Mouse (Mus musculus) liver, embryonic 18 days (tissue): ENCODE data around the gene Hist1h4b. TPM values are rescaled to one million over a fixed set of nuclear protein-coding genes. Genes with fewer than 3 reads are reported as not detected.

Source experiments
- polyA plus RNA-seq: library from polyadenylated mRNA; depleted of rRNA; stranded (reverse); fragments of >200 nt; gene quantifications from 2 replicates; pipeline ENCODE4 v1.2.3, GENCODE M21; 2012; rRNA removed

Hist1h4b gene
- 7.3 and 11.1 TPM in 2 replicates for polyA plus RNA-seq

DNA sequence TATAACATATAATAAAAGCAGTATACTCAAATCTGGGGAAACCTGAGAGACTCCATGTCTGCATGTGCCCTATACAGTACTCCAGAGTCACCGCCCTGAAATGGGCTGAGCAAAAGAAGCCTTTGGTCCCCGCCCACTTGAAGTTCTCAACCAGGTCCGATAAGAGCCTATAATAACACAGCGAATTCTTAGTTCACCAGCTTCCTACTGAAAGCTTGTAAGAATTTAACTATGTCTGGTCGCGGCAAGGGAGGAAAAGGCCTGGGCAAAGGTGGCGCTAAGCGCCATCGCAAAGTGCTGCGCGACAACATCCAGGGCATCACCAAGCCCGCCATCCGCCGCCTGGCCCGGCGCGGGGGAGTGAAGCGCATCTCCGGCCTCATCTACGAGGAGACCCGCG, at the start of gene Hist1h4b:
Hist1h4b (plus strand) TSS at position 224 of the 400 bp plus-strand sequence.

GRCm38 (mm10) chr13:23710374-23711089, 46.3 kb upstream of the Hist1h4b start, which contains the start of gene Hfe:
Gene Hfe, minus strand, starts transcription at chr13:23710854.

DNA sequence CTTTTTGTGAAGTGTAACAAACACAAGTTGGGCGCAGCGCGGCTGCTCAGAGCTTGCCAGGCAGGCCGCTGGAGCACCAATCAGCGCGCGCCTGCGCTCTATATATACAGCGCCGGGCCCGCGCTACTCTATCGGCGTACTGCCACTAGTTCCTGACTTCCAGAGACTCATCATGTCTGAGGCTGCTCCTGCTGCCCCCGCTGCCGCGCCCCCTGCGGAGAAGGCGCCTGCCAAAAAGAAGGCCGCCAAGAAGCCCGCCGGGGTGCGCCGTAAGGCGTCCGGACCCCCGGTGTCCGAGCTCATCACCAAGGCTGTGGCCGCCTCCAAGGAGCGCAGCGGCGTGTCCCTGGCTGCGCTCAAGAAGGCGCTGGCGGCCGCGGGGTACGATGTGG, 18.1 kb upstream of the Hist1h4b start, which contains the start of gene Hist1h1c:
Hist1h1c (plus strand) TSS at position 132 of the 392 bp plus-strand sequence.

DNA sequence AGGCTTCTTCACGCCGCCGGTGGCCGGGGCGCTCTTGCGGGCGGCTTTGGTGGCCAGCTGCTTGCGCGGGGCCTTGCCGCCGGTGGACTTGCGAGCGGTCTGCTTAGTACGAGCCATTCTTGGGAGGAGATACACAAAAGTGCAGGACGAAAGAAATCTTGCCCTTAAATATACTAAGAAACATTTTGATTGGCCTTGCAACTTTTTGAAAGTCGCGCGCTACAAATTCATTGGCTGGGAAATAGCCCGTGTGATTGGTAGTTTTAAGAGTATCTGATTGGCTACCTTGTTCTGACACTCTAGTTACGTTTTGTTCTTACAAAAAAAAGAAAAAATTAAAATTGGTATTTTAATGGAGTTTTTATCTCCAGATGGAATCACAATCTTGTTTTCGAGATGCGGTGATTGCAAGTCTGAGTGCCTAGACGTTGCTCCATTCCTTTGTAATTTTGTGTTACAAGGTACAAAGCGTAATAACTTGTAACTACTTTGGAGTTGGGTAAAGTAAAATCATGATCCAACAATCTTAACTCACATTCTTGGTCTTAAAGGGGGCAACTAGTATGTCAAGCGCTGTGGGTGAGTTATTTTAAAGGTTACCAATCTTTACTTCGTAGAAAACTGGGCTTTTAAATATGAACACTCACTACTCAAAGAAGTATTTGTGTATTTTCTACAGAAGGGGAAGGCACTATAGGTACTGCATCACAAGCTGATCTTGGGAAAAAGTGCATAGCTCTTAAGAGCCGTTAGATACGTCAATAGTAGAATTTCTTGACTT, 11.2 kb upstream of the Hist1h4b start, which contains the start of gene Hist1h3c:
Hist1h3c (minus strand) TSS at position 222 of the 781 bp plus-strand sequence.

GRCm38 (mm10) chr13:23746201-23747080, 10.4 kb upstream of the Hist1h4b start, which contains the start of gene Hist1h2bb:
Gene Hist1h2bb, plus strand, starts transcription at chr13:23746734.

GRCm38 (mm10) chr13:23750839-23751477, 5.9 kb upstream of the Hist1h4b start, which contains the start of gene Hist1h2ab:
Gene Hist1h2ab, plus strand, starts transcription at chr13:23751126.

GRCm38 (mm10) chr13:23752067-23752741, 4.6 kb upstream of the Hist1h4b start, which contains the start of gene Hist1h3b:
Gene Hist1h3b, plus strand, starts transcription at chr13:23752267.

DNA sequence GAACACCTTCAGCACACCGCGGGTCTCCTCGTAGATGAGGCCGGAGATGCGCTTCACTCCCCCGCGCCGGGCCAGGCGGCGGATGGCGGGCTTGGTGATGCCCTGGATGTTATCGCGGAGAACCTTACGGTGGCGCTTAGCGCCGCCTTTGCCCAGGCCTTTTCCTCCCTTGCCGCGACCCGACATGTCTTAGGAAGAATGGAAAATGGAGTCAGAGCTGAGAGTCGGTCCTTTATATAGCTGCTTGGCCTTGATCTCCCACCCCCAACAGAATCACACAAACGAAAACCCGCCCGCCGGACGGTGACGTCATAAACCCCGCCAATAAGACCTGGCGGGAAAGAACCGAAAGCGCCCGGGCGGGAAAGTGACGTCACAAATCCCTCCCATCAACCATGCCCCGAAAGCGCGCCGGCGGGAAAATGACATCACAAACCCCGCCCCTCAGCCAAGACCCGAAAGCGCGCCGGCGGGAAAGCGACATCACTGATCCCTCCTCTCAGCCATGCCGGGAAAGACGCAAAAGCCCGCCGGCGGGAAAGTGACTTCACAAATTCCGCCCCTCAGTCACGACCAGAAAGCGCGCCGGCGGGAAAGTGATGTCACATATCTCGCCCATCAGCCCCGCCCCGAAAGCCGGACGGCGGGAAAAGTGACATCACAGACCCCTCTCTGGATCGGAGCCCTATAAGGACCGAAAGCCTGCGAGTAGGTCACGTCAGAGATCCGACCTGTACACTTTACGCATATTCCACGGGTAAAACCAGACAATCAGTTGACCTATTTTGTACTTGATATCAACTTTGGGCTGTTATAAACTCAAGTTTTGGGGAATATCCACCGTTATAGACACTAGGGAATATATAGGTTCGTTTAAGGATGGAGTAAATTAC, 4.4 kb downstream of the Hist1h4b start, which contains the start of gene Hist1h4a:
Hist1h4a (minus strand) TSS at position 259 of the 893 bp plus-strand sequence.

GRCm38 (mm10) chr13:23761871-23762821, 5.3 kb downstream of the Hist1h4b start, which contains the start of gene Hist1h3a:
Gene Hist1h3a, minus strand, starts transcription at chr13:23762386.

DNA sequence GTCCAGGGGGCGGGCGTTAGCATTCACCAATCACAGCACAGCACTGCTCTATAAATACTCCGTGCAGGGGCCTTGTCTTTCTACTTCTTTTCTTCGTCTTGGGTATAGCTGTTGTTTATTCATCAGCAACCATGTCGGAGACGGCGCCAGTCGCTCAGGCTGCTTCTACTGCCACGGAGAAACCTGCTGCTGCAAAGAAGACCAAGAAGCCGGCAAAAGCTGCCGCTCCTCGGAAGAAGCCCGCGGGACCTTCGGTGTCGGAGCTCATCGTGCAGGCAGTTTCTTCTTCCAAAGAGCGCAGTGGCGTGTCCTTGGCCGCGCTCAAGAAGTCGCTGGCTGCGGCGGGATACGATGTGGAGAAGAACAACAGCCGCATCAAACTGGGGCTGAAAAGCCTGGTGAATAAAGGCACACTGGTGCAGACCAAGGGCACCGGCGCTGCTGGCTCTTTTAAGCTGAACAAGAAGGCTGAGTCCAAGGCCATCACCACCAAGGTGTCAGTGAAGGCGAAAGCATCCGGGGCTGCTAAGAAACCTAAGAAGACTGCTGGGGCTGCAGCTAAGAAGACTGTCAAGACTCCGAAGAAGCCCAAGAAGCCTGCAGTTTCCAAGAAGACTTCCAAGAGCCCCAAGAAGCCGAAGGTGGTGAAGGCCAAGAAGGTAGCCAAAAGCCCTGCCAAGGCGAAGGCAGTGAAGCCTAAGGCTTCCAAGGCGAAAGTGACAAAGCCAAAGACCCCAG, 6.9 kb downstream of the Hist1h4b start, which contains the start of gene Hist1h1a:
Hist1h1a (plus strand) TSS at position 81 of the 738 bp plus-strand sequence.

GRCm38 (mm10) chr13:23769613-23770012, 12.8 kb downstream of the Hist1h4b start, which contains the start of gene Trim38:
Gene Trim38, plus strand, starts transcription at chr13:23769913.

DNA sequence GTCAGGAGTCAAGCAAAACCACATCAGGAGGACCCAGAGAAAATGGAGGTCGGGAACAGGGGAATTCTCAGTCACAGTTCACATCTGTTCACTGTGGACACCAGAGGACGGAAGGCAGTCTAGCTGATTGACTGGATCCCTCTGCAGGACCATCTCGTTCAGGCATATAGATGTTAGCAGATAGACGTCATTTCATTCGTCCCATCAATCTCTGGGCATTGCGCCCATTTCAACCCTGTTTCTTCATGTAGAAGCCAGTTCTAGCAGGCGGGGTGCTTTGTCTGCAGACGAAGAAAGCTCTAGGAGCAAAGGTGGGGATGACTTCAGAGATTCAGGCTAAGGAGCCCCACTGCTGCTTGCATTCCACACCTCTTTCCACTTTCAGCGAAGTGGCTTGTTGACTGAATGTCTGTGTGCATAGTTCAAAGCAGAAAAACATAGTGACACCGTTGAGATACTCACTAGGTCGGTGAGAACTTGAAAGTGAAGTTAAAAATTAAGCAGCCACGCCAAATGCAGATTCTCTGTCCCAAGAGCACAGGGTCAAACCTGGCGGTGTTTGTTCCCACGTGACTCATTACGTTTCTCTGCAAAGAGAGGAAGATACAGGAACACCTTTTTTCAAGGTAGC, 49.7 kb downstream of the Hist1h4b start, which contains the start of gene Slc17a2:
Slc17a2 (plus strand) TSS at position 572 of the 631 bp plus-strand sequence.

Other genes with a start within 250 kb of the Hist1h4b start
- 8.9 and 10.2 TPM in 2 replicates for gene Hist1h4h, start 226.0 kb upstream of the Hist1h4b start, polyA plus RNA-seq
- 137 and 207 TPM in 2 replicates for gene Hist1h2af, start 223.1 kb upstream of the Hist1h4b start, polyA plus RNA-seq
- 13.8 and 25.0 TPM in 2 replicates for gene Hist1h3g, start 221.6 kb upstream of the Hist1h4b start, polyA plus RNA-seq
- gene Hist1h2bh, start 213.6 kb upstream of the Hist1h4b start, polyA plus RNA-seq: 2.9 and 3.2 TPM in 2 replicates
- gene Hist1h3f, start 213.0 kb upstream of the Hist1h4b start, polyA plus RNA-seq: 1.5 and 2.1 TPM in 2 replicates
- gene Hist1h4f, start 205.4 kb upstream of the Hist1h4b start, polyA plus RNA-seq: 5.8 and 7.7 TPM in 2 replicates
- gene Hist1h1d, start 203.8 kb upstream of the Hist1h4b start, polyA plus RNA-seq: 0.32 and 0.52 TPM in 2 replicates
- 9.6 and 10.2 TPM in 2 replicates for gene Hist1h3e, start 194.6 kb upstream of the Hist1h4b start, polyA plus RNA-seq
- 5.8 and 7.7 TPM in 2 replicates for gene Hist1h2ae, start 185.8 kb upstream of the Hist1h4b start, polyA plus RNA-seq
- gene Hist1h2bg, start 185.6 kb upstream of the Hist1h4b start, polyA plus RNA-seq: 17.2 and 22.8 TPM in 2 replicates
- 6.0 and 6.2 TPM in 2 replicates for gene Hist1h2bf, start 182.8 kb upstream of the Hist1h4b start, polyA plus RNA-seq
- 3.7 and 4.7 TPM in 2 replicates for gene Hist1h2ad, start 182.6 kb upstream of the Hist1h4b start, polyA plus RNA-seq
- gene Hist1h3d, start 181.2 kb upstream of the Hist1h4b start, polyA plus RNA-seq: 8.9 and 13.3 TPM in 2 replicates
- 3.9 and 4.3 TPM in 2 replicates for gene Hist1h4d, start 175.4 kb upstream of the Hist1h4b start, polyA plus RNA-seq
- 1.4 and 2.2 TPM in 2 replicates for gene Hist1h2be, start 135.9 kb upstream of the Hist1h4b start, polyA plus RNA-seq
- 3.3 and 4.1 TPM in 2 replicates for gene Hist1h1e, start 134.5 kb upstream of the Hist1h4b start, polyA plus RNA-seq
- 0.76 and 1.2 TPM in 2 replicates for gene Hist1h2ac, start 73.1 kb upstream of the Hist1h4b start, polyA plus RNA-seq
- gene Hist1h2bc, start 72.8 kb upstream of the Hist1h4b start, polyA plus RNA-seq: 165 and 208 TPM in 2 replicates
- gene Hist1h1t, start 61.2 kb upstream of the Hist1h4b start, polyA plus RNA-seq: not detected in 2 replicates
- gene Hist1h4c, start 58.6 kb upstream of the Hist1h4b start, polyA plus RNA-seq: 2.3 and 3.2 TPM in 2 replicates
- 10.0 and 10.7 TPM in 2 replicates for gene Hfe, start 46.2 kb upstream of the Hist1h4b start, polyA plus RNA-seq
- 40.4 and 60.9 TPM in 2 replicates for gene Hist1h1c, start 18.2 kb upstream of the Hist1h4b start, polyA plus RNA-seq
- 16.3 and 21.4 TPM in 2 replicates for gene Hist1h3c, start 11.4 kb upstream of the Hist1h4b start, polyA plus RNA-seq
- gene Hist1h2bb, start 10.3 kb upstream of the Hist1h4b start, polyA plus RNA-seq: 5.1 and 8.2 TPM in 2 replicates
- gene Hist1h2ab, start 5.9 kb upstream of the Hist1h4b start, polyA plus RNA-seq: 13.7 and 14.6 TPM in 2 replicates
- 14.5 and 19.5 TPM in 2 replicates for gene Hist1h3b, start 4.7 kb upstream of the Hist1h4b start, polyA plus RNA-seq
- gene Hist1h4a, start 4.2 kb downstream of the Hist1h4b start, polyA plus RNA-seq: 2.8 and 3.4 TPM in 2 replicates
- 11.4 and 14.3 TPM in 2 replicates for gene Hist1h3a, start 5.4 kb downstream of the Hist1h4b start, polyA plus RNA-seq
- 3.2 and 4.1 TPM in 2 replicates for gene Hist1h1a, start 6.7 kb downstream of the Hist1h4b start, polyA plus RNA-seq
- gene Trim38, start 12.9 kb downstream of the Hist1h4b start, polyA plus RNA-seq: not detected in 2 replicates
- gene Slc17a2, start 50.0 kb downstream of the Hist1h4b start, polyA plus RNA-seq: 17.4 and 22.1 TPM in 2 replicates
- gene Slc17a3, start 82.4 kb downstream of the Hist1h4b start, polyA plus RNA-seq: 12.0 and 12.9 TPM in 2 replicates
- 0.71 and 0.93 TPM in 2 replicates for gene Slc17a1, start 110.7 kb downstream of the Hist1h4b start, polyA plus RNA-seq
- gene Slc17a4, start 158.0 kb downstream of the Hist1h4b start, polyA plus RNA-seq: 0.36 and 0.66 TPM in 2 replicates
- not detected in 2 replicates for gene Hist1h2ba, start 177.1 kb downstream of the Hist1h4b start, polyA plus RNA-seq
- gene Hist1h2aa, start 177.4 kb downstream of the Hist1h4b start, polyA plus RNA-seq: not detected in 2 replicates
- gene Scgn, start 234.2 kb downstream of the Hist1h4b start, polyA plus RNA-seq: not detected in 2 replicates